17 mouse cellular contexts compared by ENCODE assay signal in genomic region chr13:24105340-24105669, GRCm38 (mm10).
DNase-seq lines count a peak whose midpoint lies in the region; ATAC-seq and TF ChIP-seq lines count a peak whose summit lies in the region.
"Had no signal": no experiment of that assay in that cellular context is flagged by ENCODE, and none has a peak within 500 bp of the region (broad histone marks: within the 10 kb centered on the region; RNA-seq: fewer than 3 reads in every experiment).

No protein-coding gene starts in this region.

- H3K4me2 ChIP-seq in forebrain, embryonic 14.5 days (ENCODE audit: low read length) = no peak overlapping the region
- H3K4me2 ChIP-seq in midbrain, postnatal 0 days (ENCODE audit: low read depth, low read length, poor library complexity, severe bottlenecking) = no peak overlapping the region
- H3K4me2 ChIP-seq in midbrain, embryonic 11.5 days = no peak overlapping the region
- H3K4me2 ChIP-seq: embryonic facial prominence, embryonic 15.5 days had no signal

- H3K4me3 ChIP-seq in forebrain, embryonic 14.5 days (ENCODE audit: low read depth, low read length) = no peak overlapping the region
- no peak overlapping the region for H3K4me3 ChIP-seq in forebrain, embryonic 10.5 days
- no peak overlapping the region for H3K4me3 ChIP-seq in midbrain, postnatal 0 days (ENCODE audit: low read depth, low read length)
- no peak overlapping the region for H3K4me3 ChIP-seq in midbrain, embryonic 11.5 days (ENCODE audit: low read depth, low read length)
- no peak overlapping the region for H3K4me3 ChIP-seq in limb, embryonic 10.5 days
- H3K4me3 ChIP-seq: embryonic facial prominence, embryonic 15.5 days; heart, embryonic 10.5 days had no signal

- no peak overlapping the region for H3K9ac ChIP-seq in forebrain, embryonic 14.5 days (ENCODE audit: low read length)
- no peak overlapping the region for H3K9ac ChIP-seq in midbrain, postnatal 0 days (replicated peaks; ENCODE audit: low read length, poor library complexity, severe bottlenecking)
- H3K9ac ChIP-seq in midbrain, embryonic 11.5 days (ENCODE audit: low read length) = no peak overlapping the region
- H3K9ac ChIP-seq: embryonic facial prominence, embryonic 15.5 days had no signal

- 75% methylated on average over 1 of the region's 1 CpGs for WGBS in forebrain, embryonic 14.5 days
- 83% methylated on average over 1 of the region's 1 CpGs for WGBS in forebrain, embryonic 10.5 days
- WGBS in midbrain, postnatal 0 days = 68% methylated on average over 1 of the region's 1 CpGs
- WGBS in midbrain, embryonic 11.5 days = 69% methylated on average over 1 of the region's 1 CpGs
- WGBS in limb, embryonic 10.5 days = 46% methylated on average over 1 of the region's 1 CpGs

- H3K36me3 ChIP-seq in forebrain, embryonic 14.5 days (ENCODE audit: control insufficient read depth, insufficient read depth, low read length) = no peaks in the 10 kb centered on the region
- no peaks in the 10 kb centered on the region for H3K36me3 ChIP-seq in forebrain, embryonic 10.5 days (replicated peaks)
- no peaks in the 10 kb centered on the region for H3K36me3 ChIP-seq in midbrain, postnatal 0 days (ENCODE audit: insufficient read depth, low read length)
- no peaks in the 10 kb centered on the region for H3K36me3 ChIP-seq in midbrain, embryonic 11.5 days (ENCODE audit: control insufficient read depth, insufficient read depth, low read length)
- no peaks in the 10 kb centered on the region for H3K36me3 ChIP-seq in limb, embryonic 10.5 days
- H3K36me3 ChIP-seq: embryonic facial prominence, embryonic 15.5 days; heart, embryonic 10.5 days had no signal

- TF ChIP-seq CTCF in midbrain, postnatal 0 days (IDR thresholded peaks at IDR 0.05) = no peak

- H3K27ac ChIP-seq in forebrain, embryonic 14.5 days (ENCODE audit: low read depth, low read length) = peak overlapping the region; percentile 21; the same call in 1 of the 2 replicates
- no peak overlapping the region for H3K27ac ChIP-seq in forebrain, embryonic 10.5 days
- H3K27ac ChIP-seq in midbrain, postnatal 0 days (ENCODE audit: low read depth, low read length) = no peak overlapping the region
- H3K27ac ChIP-seq in midbrain, embryonic 11.5 days (ENCODE audit: low read depth, low read length) = no peak overlapping the region
- 0 out of 2 replicates have a peak overlapping the region, but pooled peaks have one; percentile 21 for H3K27ac ChIP-seq in limb, embryonic 10.5 days
- H3K27ac ChIP-seq: embryonic facial prominence, embryonic 15.5 days; heart, embryonic 10.5 days; hindbrain, postnatal 0 days had no signal

- no peaks in the 10 kb centered on the region for H3K27me3 ChIP-seq in forebrain, embryonic 14.5 days (replicated peaks; ENCODE audit: control insufficient read depth, insufficient read depth, low read length)
- H3K27me3 ChIP-seq in forebrain, embryonic 10.5 days (ENCODE audit: poor library complexity, severe bottlenecking) = no peaks in the 10 kb centered on the region
- H3K27me3 ChIP-seq in midbrain, postnatal 0 days (ENCODE audit: insufficient read depth, low read length) = no peaks in the 10 kb centered on the region
- H3K27me3 ChIP-seq in midbrain, embryonic 11.5 days (ENCODE audit: control insufficient read depth, insufficient read depth, low read length) = no peaks in the 10 kb centered on the region
- H3K27me3 ChIP-seq in limb, embryonic 10.5 days (ENCODE audit: low read depth, poor library complexity, severe bottlenecking) = no peaks in the 10 kb centered on the region
- H3K27me3 ChIP-seq: embryonic facial prominence, embryonic 15.5 days had no signal

- H3K9me3 ChIP-seq in forebrain, embryonic 14.5 days (replicated peaks; ENCODE audit: control insufficient read depth, low read length) = no peaks in the 10 kb centered on the region
- H3K9me3 ChIP-seq in forebrain, embryonic 10.5 days = no peaks in the 10 kb centered on the region
- H3K9me3 ChIP-seq in midbrain, postnatal 0 days (ENCODE audit: low read length) = no peaks in the 10 kb centered on the region
- no peaks in the 10 kb centered on the region for H3K9me3 ChIP-seq in midbrain, embryonic 11.5 days (ENCODE audit: control insufficient read depth, low read length)
- H3K9me3 ChIP-seq in limb, embryonic 10.5 days (replicated peaks) = no peaks in the 10 kb centered on the region
- H3K9me3 ChIP-seq: embryonic facial prominence, embryonic 15.5 days; heart, embryonic 10.5 days had no signal

- H3K4me1 ChIP-seq in forebrain, embryonic 14.5 days (ENCODE audit: control insufficient read depth, insufficient read depth, low read length) = peaks cover 16% of the 10 kb centered on the region
- no peaks in the 10 kb centered on the region for H3K4me1 ChIP-seq in forebrain, embryonic 10.5 days
- no peaks in the 10 kb centered on the region for H3K4me1 ChIP-seq in midbrain, postnatal 0 days (ENCODE audit: insufficient read depth, low read length)
- no peaks in the 10 kb centered on the region for H3K4me1 ChIP-seq in midbrain, embryonic 11.5 days (ENCODE audit: control insufficient read depth, insufficient read depth, low read length)
- peaks cover 17% of the 10 kb centered on the region for H3K4me1 ChIP-seq in limb, embryonic 10.5 days
- H3K4me1 ChIP-seq: embryonic facial prominence, embryonic 15.5 days had no signal

- DNase-seq in forebrain, embryonic 14.5 days (ENCODE audit: low spot score) = no peak
- DNase-seq in forebrain, embryonic 10.5 days (ENCODE audit: extremely low spot score, low spot score) = no peak
- no peak for DNase-seq in midbrain, postnatal 0 days (ENCODE audit: low spot score)
- no peak for DNase-seq in midbrain, embryonic 11.5 days (ENCODE audit: low spot score, missing footprints)
- no peak for DNase-seq in limb, embryonic 10.5 days (ENCODE audit: low spot score)
- DNase-seq in retina, embryonic 14.5 days (ENCODE audit: low spot score) = no peak
- DNase-seq in right cerebral cortex, postnatal 14 days = no peak
- DNase-seq: cerebellum, adult 11 months; kidney, adult 2 months; kidney, postnatal 25 days; lung, postnatal 4 days; right cerebral cortex, postnatal 4 days; thymus, adult 18-20 months had no signal

- ATAC-seq in forebrain, embryonic 14.5 days = no peak
- peak; percentile 9; the same call in 1 of the 2 replicates for ATAC-seq in midbrain, postnatal 0 days (ENCODE audit: low FRiP score)
- ATAC-seq in midbrain, embryonic 11.5 days (ENCODE audit: low FRiP score) = no peak
- ATAC-seq in monocyte, adult 5-6 weeks (replicated peaks; ENCODE audit: insufficient number of reproducible peaks, low FRiP score, low TSS enrichment, poor library complexity, severe bottlenecking) = peak; percentile 51

Comparison
In these comparisons a context has a peak if more than half of its experiments do, and no peak if none do; other contexts are left out.
1. ATAC-seq: peak in midbrain, postnatal 0 days (single experiment) and monocyte, adult 5-6 weeks (single experiment); none in forebrain, embryonic 14.5 days (single experiment) and midbrain, embryonic 11.5 days (single experiment).
2. H3K27ac ChIP-seq: peak in forebrain, embryonic 14.5 days (single experiment) and limb, embryonic 10.5 days (single experiment); none in forebrain, embryonic 10.5 days (single experiment), midbrain, postnatal 0 days (single experiment) and midbrain, embryonic 11.5 days (single experiment).